Mouse (Mus musculus) lung, embryonic 16.5 days (tissue): ENCODE measurements around the gene Caskin2. TPM values are rescaled to one million over a fixed set of nuclear protein-coding genes. Genes with fewer than 3 reads are reported as not detected.
"Not testable (repeated sequence)": the region's sequence is repeated elsewhere in the genome, so short reads cannot be mapped to it uniquely, and the experiment has no call there.

ENCODE experiments used
- ATAC-seq: fragments of 200-750 bp; cut with Nextera tagmentation; 2 replicates; pipeline ENCODE4 v1.8.0; 2017; ENCODE audit warnings: low read depth, mild to moderate bottlenecking, moderate library complexity
- H3K27ac ChIP-seq: fragments of 300-500 bp; sonication (generic); 2 replicates; pipeline ENCODE4 v1.5.1; 2014; ENCODE audit warnings: mild to moderate bottlenecking, control low read depth, low read length
- H3K27me3 ChIP-seq: fragments of 300-500 bp; sonication (generic); 2 replicates; pipeline ENCODE4 v1.6.1; 2014; ENCODE audit warnings: low read depth, low read length, mixed read lengths; ENCODE audit not compliant: control insufficient read depth, insufficient read depth
- H3K36me3 ChIP-seq: fragments of 300-500 bp; sonication (generic); 2 replicates; pipeline ENCODE4 v1.6.1; 2014; ENCODE audit warnings: low read length; ENCODE audit not compliant: control insufficient read depth, insufficient read depth
- H3K4me1 ChIP-seq: fragments of 300-500 bp; sonication (generic); replicated peaks from 2 replicates; pipeline ENCODE4 v1.6.1; 2014; ENCODE audit warnings: low read length, mixed read lengths; ENCODE audit not compliant: control insufficient read depth, insufficient read depth
- H3K4me2 ChIP-seq: fragments of 300-500 bp; sonication (generic); 2 replicates; pipeline ENCODE4 v1.6.1; 2014; ENCODE audit warnings: low read depth, low read length, control low read depth
- H3K4me3 ChIP-seq: fragments of 300-500 bp; sonication (generic); 2 replicates; pipeline ENCODE4 v1.5.1; 2014; ENCODE audit warnings: mild to moderate bottlenecking, low read length, control low read depth
- H3K9ac ChIP-seq: fragments of 300-500 bp; sonication (generic); 2 replicates; pipeline ENCODE4 v1.6.1; 2014; ENCODE audit warnings: low read length, control low read depth
- H3K9me3 ChIP-seq: fragments of 300-500 bp; sonication (generic); 2 replicates; pipeline ENCODE4 v1.6.1; 2016; ENCODE audit warnings: low read length; ENCODE audit not compliant: control insufficient read depth
- WGBS: fragments of 180-500 bp; shearing (Covaris S2); extraction: QIAGEN DNeasy Blood & Tissue Kit; methylation state at CpG from one replicate; pipeline ENCODE4 v1.1.7; 2014; 5-methylcytosine and 5-hydroxymethylcytosine counted together
- microRNA-seq: library from miRNA; unstranded; fragments of <30 nt; microRNA quantifications from one replicate; pipeline ENCODE4, GENCODE M21; 2016
- polyA plus RNA-seq: library from polyadenylated mRNA; unstranded; fragments of >200 nt; fragmentation: Nextera tagmentation; extraction: Ambion mirVana; gene quantifications from 2 replicates; pipeline ENCODE4 v1.2.1, GENCODE M21; 2015

Gene Caskin2
- polyA plus RNA-seq, 1 experiment from 2014 or later: 21.6 TPM

DNA sequence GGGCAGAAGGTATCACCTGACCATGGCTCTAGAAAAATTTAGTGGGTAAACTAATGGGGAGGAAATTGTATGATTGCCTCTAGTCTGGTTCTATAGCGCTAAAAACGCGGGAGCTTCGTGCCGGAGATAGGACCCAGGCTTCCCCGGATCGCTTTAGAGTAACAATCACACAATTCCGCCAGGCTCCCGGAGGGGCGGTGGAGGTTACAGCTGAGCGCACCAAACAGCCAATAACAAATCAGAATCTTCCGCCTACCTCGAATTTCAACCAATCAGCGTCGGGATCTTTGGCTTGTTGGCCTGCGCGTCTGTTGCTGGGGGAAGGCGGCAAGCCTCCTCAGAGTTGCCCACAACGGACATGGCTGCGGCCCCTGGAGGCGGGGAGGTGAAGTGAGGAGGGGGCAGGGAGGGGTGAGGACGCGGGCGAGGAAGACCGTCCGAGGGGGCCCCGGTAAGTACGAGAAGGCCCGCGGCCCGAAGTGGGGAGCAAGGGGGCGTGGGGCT, 48.3 kb downstream of the Caskin2 start, which contains the start of gene Tmem94:
Gene Tmem94 (plus strand): TSS at position 331 of the 504 bp plus-strand sequence.
- Histone ChIP-seq H3K4me1 (peaks cover 30% of the 10 kb centered on the region), H3K4me2 (peak within 1 kb of the TSS; percentile 61), H3K27ac (peak within 1 kb of the TSS; percentile 94), H3K4me3 (peak within 1 kb of the TSS; percentile 82), H3K9ac (peak within 1 kb of the TSS; percentile 87), H3K36me3 (no peaks in the 10 kb centered on the region), H3K27me3 (no peaks in the 10 kb centered on the region), H3K9me3 (no peaks in the 10 kb centered on the region)
- ATAC-seq: peak; percentile 97
- under 1% methylated on average over 31 of the region's 32 CpGs for WGBS

GRCm38 (mm10) chr11:115764698-115765097, 48.7 kb downstream of the Caskin2 start:
- 0 out of 2 replicates have a peak overlapping the region, but pooled peaks have one; percentile 57 for H3K9ac ChIP-seq
- H3K4me1 ChIP-seq: peaks cover 27% of the 10 kb centered on the region
- H3K4me2 ChIP-seq: peak overlapping the region; percentile 61
- H3K36me3 ChIP-seq: no peaks in the 10 kb centered on the region
- no peaks in the 10 kb centered on the region for H3K9me3 ChIP-seq
- no peak overlapping the region for H3K27ac ChIP-seq
- peak overlapping the region; percentile 44 for H3K4me3 ChIP-seq
- no peak for ATAC-seq
- WGBS: 29% methylated on average over 2 of the region's 2 CpGs
- H3K27me3 ChIP-seq: no peaks in the 10 kb centered on the region

GRCm38 (mm10) chr11:115762176-115762575, 51.3 kb downstream of the Caskin2 start:
- not testable (repeated sequence) for H3K4me2 ChIP-seq, H3K27ac ChIP-seq, H3K36me3 ChIP-seq, H3K9ac ChIP-seq, H3K27me3 ChIP-seq, H3K9me3 ChIP-seq, ATAC-seq, H3K4me3 ChIP-seq
- 84% methylated on average over 7 of the region's 7 CpGs for WGBS
- H3K4me1 ChIP-seq: peaks cover 11% of the 10 kb centered on the region

- WGBS: 60% methylated on average over 4 of the region's 4 CpGs
- no peaks in the 10 kb centered on the region for H3K9me3 ChIP-seq
- H3K9ac ChIP-seq: no peak overlapping the region
- ATAC-seq: no peak
- no peak overlapping the region for H3K4me3 ChIP-seq
- no peak overlapping the region for H3K27ac ChIP-seq
- H3K4me1 ChIP-seq: no peaks in the 10 kb centered on the region
- no peaks in the 10 kb centered on the region for H3K36me3 ChIP-seq
- H3K27me3 ChIP-seq: no peaks in the 10 kb centered on the region
- H3K4me2 ChIP-seq: no peak overlapping the region
These were observed 60.0 kb downstream of the Caskin2 start for GRCm38 (mm10) chr11:115753485-115753884.

GRCm38 (mm10) chr11:115752653-115753052, 60.8 kb downstream of the Caskin2 start:
- H3K27me3 ChIP-seq: no peaks in the 10 kb centered on the region
- H3K27ac ChIP-seq: no peak overlapping the region
- no peaks in the 10 kb centered on the region for H3K4me1 ChIP-seq
- H3K9me3 ChIP-seq: no peaks in the 10 kb centered on the region
- H3K4me3 ChIP-seq: no peak overlapping the region
- H3K4me2 ChIP-seq: no peak overlapping the region
- 82% methylated on average over 7 of the region's 7 CpGs for WGBS
- no peak for ATAC-seq
- H3K36me3 ChIP-seq: no peaks in the 10 kb centered on the region
- H3K9ac ChIP-seq: no peak overlapping the region

GRCm38 (mm10) chr11:115751725-115752124, 61.7 kb downstream of the Caskin2 start:
- Histone ChIP-seq H3K27ac (no peak overlapping the region), H3K4me1 (peaks cover 5% of the 10 kb centered on the region), H3K9me3 (no peaks in the 10 kb centered on the region), H3K27me3 (no peaks in the 10 kb centered on the region), H3K36me3 (no peaks in the 10 kb centered on the region), H3K4me2 (no peak overlapping the region), H3K4me3 (no peak overlapping the region), H3K9ac (no peak overlapping the region)
- WGBS: 53% methylated on average over 2 of the region's 2 CpGs
- ATAC-seq: no peak

DNA sequence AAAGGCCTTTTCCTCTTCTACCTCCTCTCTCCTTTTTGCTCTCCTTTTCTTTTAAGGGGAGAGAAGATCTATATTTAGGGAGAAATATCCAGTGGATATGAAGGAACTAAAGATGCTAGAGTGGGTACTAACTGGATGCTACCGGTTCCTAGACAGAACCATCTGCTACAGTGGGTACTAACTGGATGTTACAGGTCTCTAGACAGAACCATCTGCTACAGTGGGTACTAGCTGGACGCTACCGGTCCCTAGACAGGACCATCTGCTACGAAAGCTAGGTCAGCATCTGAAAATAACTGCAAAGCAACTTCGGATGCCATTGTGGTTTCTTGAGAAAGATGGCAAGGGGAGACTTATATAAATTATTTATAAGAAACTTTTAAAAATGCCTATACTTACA, 63.6 kb downstream of the Caskin2 start:
- H3K4me3 ChIP-seq: no peak overlapping the region
- H3K27me3 ChIP-seq: no peaks in the 10 kb centered on the region
- H3K36me3 ChIP-seq: no peaks in the 10 kb centered on the region
- H3K27ac ChIP-seq: no peak overlapping the region
- peaks cover 5% of the 10 kb centered on the region for H3K4me1 ChIP-seq
- WGBS: 82% methylated on average over 5 of the region's 5 CpGs
- no peak overlapping the region for H3K9ac ChIP-seq
- ATAC-seq: no peak
- no peaks in the 10 kb centered on the region for H3K9me3 ChIP-seq
- H3K4me2 ChIP-seq: no peak overlapping the region

Small RNAs within 50 kb of the gene (microRNA-seq; reads per million reads assigned to microRNA genes)
- not detected for gene Mir5621

Other genes starting within 250 kb of the Caskin2 start
- 158 and 165 TPM in 2 replicates for gene Nup85, start 249.2 kb downstream of the Caskin2 start, polyA plus RNA-seq
- 79.3 and 87.6 TPM in 2 replicates for gene Mrps7, start 209.7 kb downstream of the Caskin2 start, polyA plus RNA-seq
- 21.1 and 25.4 TPM in 2 replicates for gene Gga3, start 209.6 kb downstream of the Caskin2 start, polyA plus RNA-seq
- gene Mif4gd, start 200.7 kb downstream of the Caskin2 start, polyA plus RNA-seq: 36.8 and 40.6 TPM in 2 replicates
- 25.0 and 25.4 TPM in 2 replicates for gene Slc25a19, start 185.3 kb downstream of the Caskin2 start, polyA plus RNA-seq
- gene Grb2, start 105.0 kb downstream of the Caskin2 start, polyA plus RNA-seq: 81.0 and 82.7 TPM in 2 replicates
- 28.2 and 29.1 TPM in 2 replicates for gene Tmem94, start 48.2 kb downstream of the Caskin2 start, polyA plus RNA-seq
- 36.9 and 38.1 TPM in 2 replicates for gene Tsen54, start 1.1 kb upstream of the Caskin2 start, polyA plus RNA-seq
- 45.0 and 58.7 TPM in 2 replicates for gene Llgl2, start 10.4 kb upstream of the Caskin2 start, polyA plus RNA-seq
- gene Myo15b, start 44.8 kb upstream of the Caskin2 start, polyA plus RNA-seq: 0.83 and 2.0 TPM in 2 replicates
- 5.6 and 8.9 TPM in 2 replicates for gene Smim5, start 86.3 kb upstream of the Caskin2 start, polyA plus RNA-seq
- 35.5 and 36.2 TPM in 2 replicates for gene Smim6, start 98.4 kb upstream of the Caskin2 start, polyA plus RNA-seq
- 34.3 and 36.8 TPM in 2 replicates for gene Sap30bp, start 119.6 kb upstream of the Caskin2 start, polyA plus RNA-seq
- 23.6 and 25.7 TPM in 2 replicates for gene Recql5, start 119.8 kb upstream of the Caskin2 start, polyA plus RNA-seq
- gene Itgb4, start 161.1 kb upstream of the Caskin2 start, polyA plus RNA-seq: 3.4 and 3.8 TPM in 2 replicates
- gene Galk1, start 199.1 kb upstream of the Caskin2 start, polyA plus RNA-seq: 188 and 190 TPM in 2 replicates
- gene H3f3b, start 214.3 kb upstream of the Caskin2 start, polyA plus RNA-seq: 1,792 and 1,937 TPM in 2 replicates
- 37.9 and 41.3 TPM in 2 replicates for gene Unk, start 216.7 kb upstream of the Caskin2 start, polyA plus RNA-seq